Mouse (Mus musculus) megakaryocyte, adult 5-6 weeks (primary cell): ENCODE measurements around the gene Olfr1359. TPM values are rescaled to one million over a fixed set of nuclear protein-coding genes. Genes with fewer than 3 reads are reported as not detected.

ENCODE experiments used
- total RNA-seq, 2 experiments: library from RNA; stranded (forward) in 1 of 2; stranded (reverse) in 1 of 2; fragments of 153-499, 151-499 nt in 1 of 2; fragments of 221-1000, 200-1000 nt in 1 of 2; gene quantifications; 2 replicates each; pipeline versions ENCODE4 v1.2.3 to v1.2.4; 2015 to 2017

The Olfr1359 gene
- total RNA-seq, 2 experiments from 2014 or later: not detected

Other genes starting within 250 kb of the Olfr1359 start
Only the 30 nearest of the 33 such genes appear.
- 0.09 and 0.16 TPM in 2 replicates for gene Zkscan4, start 219.2 kb upstream of the Olfr1359 start, total RNA-seq (2015)
- 0.44 TPM in 1 of 2 replicates, not detected in the other for gene Zkscan4, start 219.2 kb upstream of the Olfr1359 start, total RNA-seq (2017)
- gene Gm10065, start 218.7 kb upstream of the Olfr1359 start, total RNA-seq (2015): not detected in 2 replicates
- gene Gm10065, start 218.7 kb upstream of the Olfr1359 start, total RNA-seq (2017): not detected in 2 replicates
- gene AK157302, start 202.9 kb upstream of the Olfr1359 start, total RNA-seq (2015): 0.09 and 0.56 TPM in 2 replicates
- 0.20 TPM in 1 of 2 replicates, not detected in the other for gene AK157302, start 202.9 kb upstream of the Olfr1359 start, total RNA-seq (2017)
- gene Gm11273, start 196.7 kb upstream of the Olfr1359 start, total RNA-seq (2015): 7.8 and 10.7 TPM in 2 replicates
- gene Gm11273, start 196.7 kb upstream of the Olfr1359 start, total RNA-seq (2017): 4.3 and 5.2 TPM in 2 replicates
- 7.0 and 7.1 TPM in 2 replicates for gene Zkscan8, start 167.0 kb upstream of the Olfr1359 start, total RNA-seq (2015)
- 4.4 and 4.9 TPM in 2 replicates for gene Zkscan8, start 167.0 kb upstream of the Olfr1359 start, total RNA-seq (2017)
- gene Olfr1366, start 155.3 kb upstream of the Olfr1359 start, total RNA-seq (2015): not detected in 2 replicates
- not detected in 2 replicates for gene Olfr1366, start 155.3 kb upstream of the Olfr1359 start, total RNA-seq (2017)
- not detected in 2 replicates for gene Olfr1535, start 138.2 kb upstream of the Olfr1359 start, total RNA-seq (2015)
- not detected in 2 replicates for gene Olfr1535, start 138.2 kb upstream of the Olfr1359 start, total RNA-seq (2017)
- gene Olfr1364, start 116.4 kb upstream of the Olfr1359 start, total RNA-seq (2015): not detected in 2 replicates
- gene Olfr1364, start 116.4 kb upstream of the Olfr1359 start, total RNA-seq (2017): not detected in 2 replicates
- gene Olfr1362, start 84.1 kb upstream of the Olfr1359 start, total RNA-seq (2015): not detected in 2 replicates
- gene Olfr1362, start 84.1 kb upstream of the Olfr1359 start, total RNA-seq (2017): not detected in 2 replicates
- gene Olfr11, start 55.6 kb upstream of the Olfr1359 start, total RNA-seq (2015): not detected in 2 replicates
- not detected in 2 replicates for gene Olfr11, start 55.6 kb upstream of the Olfr1359 start, total RNA-seq (2017)
- gene Olfr1361, start 34.7 kb upstream of the Olfr1359 start, total RNA-seq (2015): not detected in 2 replicates
- not detected in 2 replicates for gene Olfr1361, start 34.7 kb upstream of the Olfr1359 start, total RNA-seq (2017)
- gene Olfr1360, start 20.7 kb upstream of the Olfr1359 start, total RNA-seq (2015): not detected in 2 replicates
- not detected in 2 replicates for gene Olfr1360, start 20.7 kb upstream of the Olfr1359 start, total RNA-seq (2017)
- 262 and 280 TPM in 2 replicates for gene Hist1h2bl, start 18.0 kb downstream of the Olfr1359 start, total RNA-seq (2015)
- gene Hist1h2bl, start 18.0 kb downstream of the Olfr1359 start, total RNA-seq (2017): 409 and 426 TPM in 2 replicates
- gene Hist1h2ai, start 18.3 kb downstream of the Olfr1359 start, total RNA-seq (2015): 5.0 and 7.6 TPM in 2 replicates
- 3,924 and 4,338 TPM in 2 replicates for gene Hist1h2ai, start 18.3 kb downstream of the Olfr1359 start, total RNA-seq (2017)
- gene Hist1h3h, start 19.5 kb downstream of the Olfr1359 start, total RNA-seq (2015): 37.0 and 141 TPM in 2 replicates
- 82.6 and 194 TPM in 2 replicates for gene Hist1h3h, start 19.5 kb downstream of the Olfr1359 start, total RNA-seq (2017)
- 139 and 162 TPM in 2 replicates for gene Hist1h2bm, start 23.9 kb downstream of the Olfr1359 start, total RNA-seq (2015)
- 615 and 635 TPM in 2 replicates for gene Hist1h2bm, start 23.9 kb downstream of the Olfr1359 start, total RNA-seq (2017)
- gene Hist1h4j, start 37.0 kb downstream of the Olfr1359 start, total RNA-seq (2015): 5.8 and 10.7 TPM in 2 replicates
- gene Hist1h4j, start 37.0 kb downstream of the Olfr1359 start, total RNA-seq (2017): 595 and 644 TPM in 2 replicates
- 97.3 and 158 TPM in 2 replicates for gene Hist1h4k, start 52.4 kb downstream of the Olfr1359 start, total RNA-seq (2015)
- 2,083 and 3,751 TPM in 2 replicates for gene Hist1h4k, start 52.4 kb downstream of the Olfr1359 start, total RNA-seq (2017)
- gene Hist1h2ak, start 55.7 kb downstream of the Olfr1359 start, total RNA-seq (2015): 141 and 258 TPM in 2 replicates
- gene Hist1h2ak, start 55.7 kb downstream of the Olfr1359 start, total RNA-seq (2017): 1,551 and 1,637 TPM in 2 replicates
- 318 and 331 TPM in 2 replicates for gene Hist1h2bn, start 56.0 kb downstream of the Olfr1359 start, total RNA-seq (2015)
- gene Hist1h2bn, start 56.0 kb downstream of the Olfr1359 start, total RNA-seq (2017): 1,434 and 1,651 TPM in 2 replicates
- 792 and 803 TPM in 2 replicates for gene Hist1h1b, start 82.5 kb downstream of the Olfr1359 start, total RNA-seq (2015)
- gene Hist1h1b, start 82.5 kb downstream of the Olfr1359 start, total RNA-seq (2017): 2,001 and 2,565 TPM in 2 replicates
- 290 and 369 TPM in 2 replicates for gene Hist1h3i, start 85.3 kb downstream of the Olfr1359 start, total RNA-seq (2015)
- 211 and 245 TPM in 2 replicates for gene Hist1h3i, start 85.3 kb downstream of the Olfr1359 start, total RNA-seq (2017)
- gene Hist1h2an, start 89.1 kb downstream of the Olfr1359 start, total RNA-seq (2015): 5.6 TPM in 1 of 2 replicates, not detected in the other
- gene Hist1h2an, start 89.1 kb downstream of the Olfr1359 start, total RNA-seq (2017): 740 and 806 TPM in 2 replicates
- 15.3 and 29.2 TPM in 2 replicates for gene Hist1h2bp, start 89.3 kb downstream of the Olfr1359 start, total RNA-seq (2015)
- gene Hist1h2bp, start 89.3 kb downstream of the Olfr1359 start, total RNA-seq (2017): 50.7 and 60.8 TPM in 2 replicates
- gene Hist1h2bq, start 112.1 kb downstream of the Olfr1359 start, total RNA-seq (2015): 340 and 370 TPM in 2 replicates
- gene Hist1h2bq, start 112.1 kb downstream of the Olfr1359 start, total RNA-seq (2017): 37.2 and 71.4 TPM in 2 replicates
- gene Hist1h2ao, start 112.4 kb downstream of the Olfr1359 start, total RNA-seq (2015): 149 and 256 TPM in 2 replicates
- 2,161 and 2,311 TPM in 2 replicates for gene Hist1h2ao, start 112.4 kb downstream of the Olfr1359 start, total RNA-seq (2017)
- gene Hist1h4m, start 113.6 kb downstream of the Olfr1359 start, total RNA-seq (2015): 67.9 and 71.7 TPM in 2 replicates
- 1,995 and 3,050 TPM in 2 replicates for gene Hist1h4m, start 113.6 kb downstream of the Olfr1359 start, total RNA-seq (2017)
- 60.0 and 63.1 TPM in 2 replicates for gene Hist1h4n, start 134.1 kb downstream of the Olfr1359 start, total RNA-seq (2015)
- 1,683 and 2,067 TPM in 2 replicates for gene Hist1h4n, start 134.1 kb downstream of the Olfr1359 start, total RNA-seq (2017)
- 111 and 142 TPM in 2 replicates for gene Hist1h2ap, start 135.4 kb downstream of the Olfr1359 start, total RNA-seq (2015)
- 857 and 1,070 TPM in 2 replicates for gene Hist1h2ap, start 135.4 kb downstream of the Olfr1359 start, total RNA-seq (2017)
- gene Hist1h2br, start 135.6 kb downstream of the Olfr1359 start, total RNA-seq (2015): 322 and 378 TPM in 2 replicates
- 273 and 294 TPM in 2 replicates for gene Hist1h2br, start 135.6 kb downstream of the Olfr1359 start, total RNA-seq (2017)